In genomic region chr14:46390249-46390775, GRCm38 (mm10) we compare ENCODE assay signal across 8 mouse cellular contexts. TPM values are rescaled to one million over a fixed set of nuclear protein-coding genes. Genes with fewer than 3 reads are reported as not detected.
DNase-seq lines count a peak whose midpoint lies in the region; ATAC-seq lines count a peak whose summit lies in the region.

Bmp4 (minus strand) TSS chr14:46390669.

- H3K9me3 ChIP-seq in embryonic facial prominence, embryonic 15.5 days (replicated peaks) = no peaks in the 10 kb centered on the region
- H3K9me3 ChIP-seq in heart, embryonic 14.5 days (ENCODE audit: control insufficient read depth, low read length) = no peaks in the 10 kb centered on the region

- H3K27me3 ChIP-seq in embryonic facial prominence, embryonic 15.5 days = peaks cover 36% of the 10 kb centered on the region
- peaks cover 37% of the 10 kb centered on the region for H3K27me3 ChIP-seq in heart, embryonic 14.5 days (ENCODE audit: control insufficient read depth, insufficient read depth, low read length)

- DNase-seq in R1 (ENCODE audit: low read depth, low spot score) = peak; percentile 93
- DNase-seq in kidney, postnatal 14 days = peak; percentile 68
- peak; percentile 85 for DNase-seq in lung, postnatal 36 days
- DNase-seq in urinary bladder, postnatal 36 days (ENCODE audit: low spot score in 2 of 2) = peak; percentile 60 to 71
- DNase-seq in layer of hippocampus, adult 9-10 months (ENCODE audit: low spot score) = no peak
- no peak for DNase-seq in ovary, adult 18-20 months (ENCODE audit: low spot score)

- ATAC-seq in embryonic facial prominence, embryonic 15.5 days (ENCODE audit: insufficient number of reproducible peaks, low FRiP score, low TSS enrichment, low read depth) = peak; percentile 32; the same call in 1 of the 2 replicates
- no peak for ATAC-seq in heart, embryonic 14.5 days (ENCODE audit: insufficient number of reproducible peaks, insufficient read depth, low FRiP score, low read depth)

- peak within 1 kb of the TSS; percentile 75 for H3K4me2 ChIP-seq in embryonic facial prominence, embryonic 15.5 days (replicated peaks)
- peak within 1 kb of the TSS; percentile 92 for H3K4me2 ChIP-seq in heart, embryonic 14.5 days (ENCODE audit: low read length)

- H3K9ac ChIP-seq in embryonic facial prominence, embryonic 15.5 days = peak within 1 kb of the TSS; percentile 26
- H3K9ac ChIP-seq in heart, embryonic 14.5 days (ENCODE audit: low read length) = peak within 1 kb of the TSS; percentile 76

- H3K36me3 ChIP-seq in embryonic facial prominence, embryonic 15.5 days = no peaks in the 10 kb centered on the region
- H3K36me3 ChIP-seq in heart, embryonic 14.5 days (ENCODE audit: control insufficient read depth, insufficient read depth, low read length) = no peaks in the 10 kb centered on the region

- WGBS in embryonic facial prominence, embryonic 15.5 days = 3% methylated on average over 26 of the region's 26 CpGs
- under 1% methylated on average over 24 of the region's 26 CpGs for WGBS in heart, embryonic 14.5 days

- peak within 1 kb of the TSS; percentile 56 for H3K27ac ChIP-seq in embryonic facial prominence, embryonic 15.5 days (replicated peaks)
- peak within 1 kb of the TSS; percentile 23 to 29; a peak in 2 of 4 replicates for H3K27ac ChIP-seq in heart, embryonic 14.5 days (replicated peaks in 1 of 2; ENCODE audit: control insufficient read depth in 1 of 2, insufficient read depth in 1 of 2, low read depth in 2 of 2, low read length in 2 of 2)

- peak within 1 kb of the TSS; percentile 63 for H3K4me3 ChIP-seq in embryonic facial prominence, embryonic 15.5 days (replicated peaks)
- H3K4me3 ChIP-seq in heart, embryonic 14.5 days (ENCODE audit: control insufficient read depth in 1 of 2, insufficient read depth in 1 of 2, low read depth in 1 of 2, low read length in 2 of 2) = peak within 1 kb of the TSS; percentile 33 to 68

- H3K4me1 ChIP-seq in embryonic facial prominence, embryonic 15.5 days = peaks cover 31% of the 10 kb centered on the region
- H3K4me1 ChIP-seq in heart, embryonic 14.5 days (ENCODE audit: control insufficient read depth in 2 of 2, insufficient read depth in 2 of 2, low read length in 2 of 2) = peaks cover 4 to 18% of the 10 kb centered on the region in 2 experiments; a peak in 3 of 4 replicates

RNA-seq across cellular contexts. Expression of gene Bmp4, which starts in this region (rescaled TPM):
- 40.1 and 42.7 TPM in 2 replicates for polyA plus RNA-seq in embryonic facial prominence, embryonic 15.5 days (2015; fragmentation: Nextera tagmentation; extraction: Ambion mirVana)
- polyA plus RNA-seq in heart, embryonic 14.5 days (2014; fragmentation: Nextera tagmentation; extraction: Ambion mirVana) = 14.9 and 20.4 TPM in 2 replicates

Comparison
In these comparisons a context has a peak if more than half of its experiments do, and no peak if none do; other contexts are left out.
1. DNase-seq: peak in R1 (single experiment), kidney, postnatal 14 days (single experiment), lung, postnatal 36 days (single experiment) and urinary bladder, postnatal 36 days (2 of 2); none in layer of hippocampus, adult 9-10 months (single experiment) and ovary, adult 18-20 months (single experiment).